Mouse (Mus musculus): ENCODE measurements around the gene Epha1. TPM values are rescaled to one million over a fixed set of nuclear protein-coding genes. Genes with fewer than 3 reads are reported as not detected.

Epha1 gene
- polyA plus RNA-seq, 1 experiment, result 6.3 TPM

- no peak overlapping the region for H3K4me3 ChIP-seq
- no peak overlapping the region for H3ac ChIP-seq (ENCODE audit: control insufficient read depth, insufficient read length)
- H3K27me3 ChIP-seq (ENCODE audit: control insufficient read depth, insufficient read depth, insufficient read length), result no peaks in the 10 kb centered on the region
- TF ChIP-seq POLR2AphosphoS2 (IDR thresholded peaks at IDR 0.05; ENCODE audit: insufficient read length, low read depth) (no peak), MAX (IDR thresholded peaks at IDR 0.05; ENCODE audit: low read depth) (no peak), MYOD1 (IDR thresholded peaks at IDR 0.05; ENCODE audit: control insufficient read depth in 1 of 3, insufficient read length in 2 of 3, low read depth in 2 of 3) (no peak), SRF (IDR thresholded peaks at IDR 0.05; ENCODE audit: control insufficient read depth, insufficient read length, low read depth) (no peak)
- H3K79me2 ChIP-seq (ENCODE audit: control insufficient read depth, insufficient read depth), result no peaks in the 10 kb centered on the region
- peaks cover 4% of the 10 kb centered on the region for H3K36me3 ChIP-seq (ENCODE audit: control insufficient read depth, insufficient read depth)
- no peak overlapping the region for H3K4me2 ChIP-seq (ENCODE audit: low read depth)
Measured at GRCm38 (mm10) chr6:42380416-42381144, 7.5 kb upstream of the Epha1 start.

- no peak overlapping the region for H3K4me2 ChIP-seq (ENCODE audit: low read depth)
- H3ac ChIP-seq (ENCODE audit: control insufficient read depth, insufficient read length), result no peak overlapping the region
- H3K79me2 ChIP-seq (ENCODE audit: control insufficient read depth, insufficient read depth), result no peaks in the 10 kb centered on the region
- no peak overlapping the region for H3K4me3 ChIP-seq
- TF ChIP-seq TCF3 (IDR thresholded peaks at IDR 0.05; ENCODE audit: insufficient read length, low read depth) (no peak), TCF12 (IDR thresholded peaks at IDR 0.05; ENCODE audit: insufficient read depth, poor library complexity, severe bottlenecking) (no peak), REST (IDR thresholded peaks at IDR 0.05; ENCODE audit: insufficient read depth, insufficient read length) (no peak), USF1 (IDR thresholded peaks at IDR 0.05; ENCODE audit: low read depth) (no peak), E2F4 (IDR thresholded peaks at IDR 0.05; ENCODE audit: insufficient read depth) (no peak), MYOG (IDR thresholded peaks at IDR 0.05; ENCODE audit: control insufficient read depth in 1 of 3, insufficient read depth in 1 of 3, insufficient read length in 2 of 3, low read depth in 2 of 3) (no peak), SRF (IDR thresholded peaks at IDR 0.05; ENCODE audit: control insufficient read depth, insufficient read length, low read depth) (no peak), POLR2A (IDR thresholded peaks at IDR 0.05; ENCODE audit: insufficient read length, low read depth) (no peak), POLR2AphosphoS2 (IDR thresholded peaks at IDR 0.05; ENCODE audit: insufficient read length, low read depth) (no peak)
- H3K27me3 ChIP-seq (ENCODE audit: control insufficient read depth, insufficient read depth, insufficient read length), result no peaks in the 10 kb centered on the region
- H3K36me3 ChIP-seq (ENCODE audit: control insufficient read depth, insufficient read depth), result peaks cover 4% of the 10 kb centered on the region
Measured at GRCm38 (mm10) chr6:42379551-42379950, 6.5 kb upstream of the Epha1 start.

- Histone ChIP-seq H3K4me2 (ENCODE audit: low read depth) (no peak overlapping the region), H3K4me3 (no peak overlapping the region), H3ac (ENCODE audit: control insufficient read depth, insufficient read length) (no peak overlapping the region), H3K79me2 (ENCODE audit: control insufficient read depth, insufficient read depth) (no peaks in the 10 kb centered on the region), H3K36me3 (ENCODE audit: control insufficient read depth, insufficient read depth) (peaks cover 4% of the 10 kb centered on the region), H3K27me3 (ENCODE audit: control insufficient read depth, insufficient read depth, insufficient read length) (no peaks in the 10 kb centered on the region)
- TF ChIP-seq E2F4 (IDR thresholded peaks at IDR 0.05; ENCODE audit: insufficient read depth) (no peak), TCF12 (IDR thresholded peaks at IDR 0.05; ENCODE audit: insufficient read depth, poor library complexity, severe bottlenecking) (no peak), USF1 (IDR thresholded peaks at IDR 0.05; ENCODE audit: low read depth) (no peak), MYOD1 (IDR thresholded peaks at IDR 0.05; ENCODE audit: control insufficient read depth in 1 of 3, insufficient read length in 2 of 3, low read depth in 2 of 3) (no peak), POLR2A (IDR thresholded peaks at IDR 0.05; ENCODE audit: insufficient read length, low read depth) (no peak), MAX (IDR thresholded peaks at IDR 0.05; ENCODE audit: low read depth) (no peak), CEBPB (IDR thresholded peaks at IDR 0.05; ENCODE audit: insufficient read depth, poor library complexity, severe bottlenecking) (no peak), REST (IDR thresholded peaks at IDR 0.05; ENCODE audit: insufficient read depth, insufficient read length) (no peak), SRF (IDR thresholded peaks at IDR 0.05; ENCODE audit: control insufficient read depth, insufficient read length, low read depth) (no peak), POLR2AphosphoS2 (IDR thresholded peaks at IDR 0.05; ENCODE audit: insufficient read length, low read depth) (no peak), TCF3 (IDR thresholded peaks at IDR 0.05; ENCODE audit: insufficient read length, low read depth) (no peak)
Measured at GRCm38 (mm10) chr6:42377280-42377679, 4.2 kb upstream of the Epha1 start.

- Histone ChIP-seq H3K4me3 (no peak overlapping the region), H3K79me2 (ENCODE audit: control insufficient read depth, insufficient read depth) (no peaks in the 10 kb centered on the region), H3K4me2 (ENCODE audit: low read depth) (no peak overlapping the region), H3K27me3 (ENCODE audit: control insufficient read depth, insufficient read depth, insufficient read length) (no peaks in the 10 kb centered on the region), H3ac (ENCODE audit: control insufficient read depth, insufficient read length) (no peak overlapping the region), H3K36me3 (ENCODE audit: control insufficient read depth, insufficient read depth) (peaks cover 4% of the 10 kb centered on the region)
- no peak for TF ChIP-seq USF1 (IDR thresholded peaks at IDR 0.05; ENCODE audit: low read depth)
- TF ChIP-seq CEBPB (IDR thresholded peaks at IDR 0.05; ENCODE audit: insufficient read depth, poor library complexity, severe bottlenecking), result no peak
- TF ChIP-seq MAX (IDR thresholded peaks at IDR 0.05; ENCODE audit: low read depth), result no peak
- TF ChIP-seq TCF12 (IDR thresholded peaks at IDR 0.05; ENCODE audit: insufficient read depth, poor library complexity, severe bottlenecking), result no peak
- TF ChIP-seq POLR2A (IDR thresholded peaks at IDR 0.05; ENCODE audit: insufficient read length, low read depth), result no peak
- no peak for TF ChIP-seq TCF3 (IDR thresholded peaks at IDR 0.05; ENCODE audit: insufficient read length, low read depth)
Measured at GRCm38 (mm10) chr6:42376504-42377019, 3.5 kb upstream of the Epha1 start.

- TF ChIP-seq CEBPB (IDR thresholded peaks at IDR 0.05; ENCODE audit: insufficient read depth, poor library complexity, severe bottlenecking) (no peak), SRF (IDR thresholded peaks at IDR 0.05; ENCODE audit: control insufficient read depth, insufficient read length, low read depth) (no peak), REST (IDR thresholded peaks at IDR 0.05; ENCODE audit: insufficient read depth, insufficient read length) (no peak), MYOD1 (IDR thresholded peaks at IDR 0.05; ENCODE audit: control insufficient read depth in 1 of 3, insufficient read length in 2 of 3, low read depth in 2 of 3) (no peak), USF1 (IDR thresholded peaks at IDR 0.05; ENCODE audit: low read depth) (no peak), MYOG (IDR thresholded peaks at IDR 0.05; ENCODE audit: control insufficient read depth in 1 of 3, insufficient read depth in 1 of 3, insufficient read length in 2 of 3, low read depth in 2 of 3) (no peak), POLR2A (IDR thresholded peaks at IDR 0.05; ENCODE audit: insufficient read length, low read depth) (no peak), POLR2AphosphoS2 (IDR thresholded peaks at IDR 0.05; ENCODE audit: insufficient read length, low read depth) (no peak), TCF3 (IDR thresholded peaks at IDR 0.05; ENCODE audit: insufficient read length, low read depth) (no peak), TCF12 (IDR thresholded peaks at IDR 0.05; ENCODE audit: insufficient read depth, poor library complexity, severe bottlenecking) (no peak), MAX (IDR thresholded peaks at IDR 0.05; ENCODE audit: low read depth) (no peak), E2F4 (IDR thresholded peaks at IDR 0.05; ENCODE audit: insufficient read depth) (no peak)
- H3K79me2 ChIP-seq (ENCODE audit: control insufficient read depth, insufficient read depth), result no peaks in the 10 kb centered on the region
- peak overlapping the region; percentile 83 for H3K4me2 ChIP-seq (ENCODE audit: low read depth)
- H3K36me3 ChIP-seq (ENCODE audit: control insufficient read depth, insufficient read depth), result peaks cover 4% of the 10 kb centered on the region
- H3K4me3 ChIP-seq, result no peak overlapping the region
- no peak overlapping the region for H3ac ChIP-seq (ENCODE audit: control insufficient read depth, insufficient read length)
- H3K27me3 ChIP-seq (ENCODE audit: control insufficient read depth, insufficient read depth, insufficient read length), result no peaks in the 10 kb centered on the region
Measured at GRCm38 (mm10) chr6:42376016-42376415, 2.9 kb upstream of the Epha1 start.

Data from myocyte (in vitro differentiated cells).